ENCODE assay signal across 21 mouse cellular contexts in genomic region chr12:83528665-83529064, GRCm38 (mm10). TPM values are rescaled to one million over a fixed set of nuclear protein-coding genes. Genes with fewer than 3 reads are reported as not detected.
DNase-seq lines count a peak whose midpoint lies in the region; TF ChIP-seq lines count a peak whose summit lies in the region.
"Had no signal": no experiment of that assay in that cellular context is flagged by ENCODE, and none has a peak within 500 bp of the region (broad histone marks: within the 10 kb centered on the region; RNA-seq: fewer than 3 reads in every experiment).

No protein-coding gene starts in this region.

- no peak for TF ChIP-seq CTCF in heart, adult 2 months (IDR thresholded peaks at IDR 0.05)
- no peak for TF ChIP-seq CTCF in E14TG2a.4 (conservative IDR thresholded peaks at IDR 0.05; ENCODE audit: low read length)

- no peak for TF ChIP-seq EP300 in heart, adult 2 months (IDR thresholded peaks at IDR 0.05; ENCODE audit: insufficient read depth, low read depth, low read length)

- no peak for TF ChIP-seq POLR2A in heart, adult 2 months (IDR thresholded peaks at IDR 0.05; ENCODE audit: insufficient read depth, low read depth, low read length)

- no peak overlapping the region for H3K4me3 ChIP-seq in heart, adult 2 months
- peak overlapping the region; percentile 30; the same call in 1 of the 2 replicates for H3K4me3 ChIP-seq in E14TG2a.4 (replicated peaks; ENCODE audit: low read length)
- H3K4me3 ChIP-seq: embryonic facial prominence, embryonic 13.5 days; embryonic facial prominence, embryonic 15.5 days; erythroblast, embryonic 14.5 days; forebrain, embryonic 10.5 days; forebrain, embryonic 12.5 days had no signal

- H3K9me3 ChIP-seq in E14TG2a.4 (ENCODE audit: low read length) = no peaks in the 10 kb centered on the region
- H3K9me3 ChIP-seq: embryonic facial prominence, embryonic 13.5 days; embryonic facial prominence, embryonic 15.5 days; forebrain, embryonic 10.5 days; forebrain, embryonic 12.5 days had no signal

- no peak overlapping the region for H3K9ac ChIP-seq in heart, adult 2 months (ENCODE audit: low read depth, low read length)
- H3K9ac ChIP-seq: embryonic facial prominence, embryonic 13.5 days; embryonic facial prominence, embryonic 15.5 days; forebrain, embryonic 12.5 days had no signal

- H3K27ac ChIP-seq in heart, adult 2 months = no peak overlapping the region
- H3K27ac ChIP-seq: embryonic facial prominence, embryonic 13.5 days; embryonic facial prominence, embryonic 15.5 days; forebrain, embryonic 10.5 days; forebrain, embryonic 12.5 days had no signal

- peak; percentile 35 for DNase-seq in adrenal gland, postnatal 14 days
- no peak for DNase-seq in adrenal gland, adult 8-10 months
- peak; percentile 78 for DNase-seq in heart, adult 11 months
- no peak for DNase-seq in heart, adult 2 months
- DNase-seq: adrenal gland, adult 2 months; adrenal gland, postnatal 25 days; B cell, adult 2 months; cerebellum, adult 11 months; cerebellum, adult 18-20 months; cerebellum, adult 8-10 months; cerebellum, adult 9-11 months; cerebellum, postnatal 14 days; cerebellum, postnatal 36 days; embryo, embryonic 11 days had no signal

- no peaks in the 10 kb centered on the region for H3K27me3 ChIP-seq in heart, adult 2 months (ENCODE audit: control insufficient read depth, insufficient read depth, low read length)
- H3K27me3 ChIP-seq in E14TG2a.4 (ENCODE audit: insufficient read depth, low read length) = no peaks in the 10 kb centered on the region
- H3K27me3 ChIP-seq: CH12.LX; embryonic facial prominence, embryonic 13.5 days; embryonic facial prominence, embryonic 15.5 days; forebrain, embryonic 12.5 days had no signal

- H3K36me3 ChIP-seq in heart, adult 2 months (ENCODE audit: control insufficient read depth, insufficient read depth, low read length) = no peaks in the 10 kb centered on the region
- peaks cover 81% of the 10 kb centered on the region for H3K36me3 ChIP-seq in E14TG2a.4 (ENCODE audit: insufficient read depth, low read length)

- WGBS in heart, adult 2 months = 82% methylated on average over 5 of the region's 5 CpGs

- intact Hi-C loops in heart, adult 2 months (cut with DNase I) = no loop called here

- H3K4me1 ChIP-seq in heart, adult 2 months (ENCODE audit: control insufficient read depth, insufficient read depth, low read length) = no peaks in the 10 kb centered on the region; the same call in 1 of the 2 replicates
- peaks cover 78% of the 10 kb centered on the region for H3K4me1 ChIP-seq in E14TG2a.4 (replicated peaks; ENCODE audit: low read depth, low read length)
- H3K4me1 ChIP-seq: forebrain, embryonic 12.5 days had no signal

- no peaks in the 10 kb centered on the region for H3K79me2 ChIP-seq in heart, adult 2 months (replicated peaks; ENCODE audit: control insufficient read depth, insufficient read depth, low read length)

RNA-seq across cellular contexts. Expression of gene Dcaf4, which starts 8.4 kb away (rescaled TPM):
- 45.2 and 45.4 TPM in 2 replicates for total RNA-seq in adrenal gland, postnatal 14 days (2021)
- total RNA-seq in adrenal gland, adult 8-10 months (2022) = 10 to 100 TPM; 43.6 to 85.3 (median 57.4) TPM
- total RNA-seq in heart, adult 2 months (2021) = 10 to 100 TPM; 11.9 to 13.6 TPM
- 17.2 and 26.1 TPM in 2 replicates for polyA plus RNA-seq in heart, adult 2 months (2012; rRNA removed)

RNA-seq across cellular contexts. Expression of gene Dpf3, which starts 41.1 kb away (rescaled TPM):
- total RNA-seq in adrenal gland, postnatal 14 days (2021) = 10.6 and 12.2 TPM in 2 replicates
- 10 to 100 TPM in 1 of 4 experiments, 1 to 10 TPM in 3; 6.9 to 14.2 (median 9.4) TPM for total RNA-seq in adrenal gland, adult 8-10 months (2022)
- total RNA-seq in heart, adult 2 months (2021) = 10 to 100 TPM; 16.6 to 18.8 TPM
- 9.1 and 9.7 TPM in 2 replicates for polyA plus RNA-seq in heart, adult 2 months (2012; rRNA removed)

Comparison
In these comparisons a context has a peak if more than half of its experiments do, and no peak if none do; other contexts are left out.
1. DNase-seq: peak in adrenal gland, postnatal 14 days (single experiment) and heart, adult 11 months (single experiment); none in adrenal gland, adult 8-10 months (single experiment) and heart, adult 2 months (0 of 2).